Mouse (Mus musculus) thymus, adult 2 months (tissue): ENCODE measurements around the gene H2-Ob. TPM values are rescaled to one million over a fixed set of nuclear protein-coding genes. Genes with fewer than 3 reads are reported as not detected.

Experiments
- DNase-seq: peaks from one replicate; pipeline ENCODE4 v3.0.0; 2021
- H3K27ac ChIP-seq: fragments of 200-500 bp; 2 replicates; pipeline ENCODE4 v1.5.1; 2012; ENCODE audit warnings: low read length, control low read depth; ENCODE audit not compliant: control insufficient read depth, insufficient read depth
- H3K27me3 ChIP-seq: fragments of 200-500 bp; 2 replicates; pipeline ENCODE4 v1.6.1; 2012; ENCODE audit warnings: mild to moderate bottlenecking, low read length, moderate library complexity, mixed read lengths; ENCODE audit not compliant: control insufficient read depth, insufficient read depth
- H3K36me3 ChIP-seq: fragments of 200-500 bp; 2 replicates; pipeline ENCODE4 v1.6.1; 2012; ENCODE audit warnings: mild to moderate bottlenecking, low read length, moderate library complexity; ENCODE audit not compliant: control insufficient read depth, insufficient read depth
- H3K4me1 ChIP-seq: fragments of 200-500 bp; replicated peaks from 2 replicates; pipeline ENCODE4 v1.6.1; 2012; ENCODE audit warnings: low read length; ENCODE audit not compliant: control insufficient read depth, insufficient read depth
- H3K4me3 ChIP-seq: fragments of 200-500 bp; 2 replicates; pipeline ENCODE4 v1.5.1; 2012; ENCODE audit warnings: mild to moderate bottlenecking, low read length, control low read depth, moderate library complexity; ENCODE audit not compliant: control insufficient read depth, insufficient read depth
- CTCF ChIP-seq: fragments of 200-500 bp; IDR thresholded peaks from 2 replicates; pipeline ENCODE4 v1.5.1; 2012; ENCODE audit warnings: mild to moderate bottlenecking, control low read depth, low read length, moderate library complexity, borderline replicate concordance; ENCODE audit not compliant: control insufficient read depth, poor library complexity, insufficient read depth; ENCODE audit errors: extremely low read depth
- POLR2A ChIP-seq: fragments of 200-500 bp; IDR thresholded peaks from 2 replicates; pipeline ENCODE4 v1.6.1; 2012; ENCODE audit warnings: mild to moderate bottlenecking, low read length, control low read depth, moderate library complexity; ENCODE audit not compliant: control insufficient read depth, poor library complexity, insufficient read depth; ENCODE audit errors: extremely low read depth
- WGBS: fragments of 180-500 bp; shearing (Covaris S2); methylation state at CpG from one replicate; pipeline ENCODE4 v1.1.7; 2018; 5-methylcytosine and 5-hydroxymethylcytosine counted together
- polyA plus RNA-seq: library from polyadenylated mRNA; depleted of rRNA; stranded (reverse); fragments of >200 nt; gene quantifications from 2 replicates; pipeline ENCODE4 v1.2.3, GENCODE M21; 2012

H2-Ob gene
- polyA plus RNA-seq, 1 experiment: 37.5 TPM

DNA sequence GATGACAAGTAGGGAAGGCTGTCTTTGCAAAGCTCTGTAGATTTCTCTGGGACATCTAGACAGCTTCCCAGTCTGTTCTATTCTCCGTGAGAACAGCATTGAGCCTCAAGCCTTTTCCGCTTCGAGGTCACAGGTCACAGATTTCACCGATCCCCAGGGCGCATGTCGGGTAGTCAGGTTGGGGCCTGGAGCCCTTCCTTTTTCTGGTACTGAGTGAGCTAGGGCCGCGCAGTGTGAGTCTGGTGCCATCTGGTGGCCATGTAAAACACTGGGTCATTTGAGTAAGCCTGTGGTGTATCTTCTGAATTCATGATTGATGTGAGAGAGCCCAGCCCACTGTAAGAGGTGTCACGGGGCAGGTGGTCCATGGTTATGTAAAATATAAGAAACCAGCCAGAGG, 3.8 kb upstream of the H2-Ob start:
- H3K36me3 ChIP-seq: no peaks in the 10 kb centered on the region
- no peak overlapping the region for H3K27ac ChIP-seq
- under 1% methylated on average over 9 of the region's 9 CpGs for WGBS
- peaks cover 11% of the 10 kb centered on the region for H3K4me1 ChIP-seq
- H3K27me3 ChIP-seq: no peaks in the 10 kb centered on the region
- peak; percentile 88 for DNase-seq
- TF ChIP-seq CTCF (peak; percentile 82; the same call in 1 of the 2 replicates), POLR2A (no peak)
- H3K4me3 ChIP-seq: no peak overlapping the region

DNA sequence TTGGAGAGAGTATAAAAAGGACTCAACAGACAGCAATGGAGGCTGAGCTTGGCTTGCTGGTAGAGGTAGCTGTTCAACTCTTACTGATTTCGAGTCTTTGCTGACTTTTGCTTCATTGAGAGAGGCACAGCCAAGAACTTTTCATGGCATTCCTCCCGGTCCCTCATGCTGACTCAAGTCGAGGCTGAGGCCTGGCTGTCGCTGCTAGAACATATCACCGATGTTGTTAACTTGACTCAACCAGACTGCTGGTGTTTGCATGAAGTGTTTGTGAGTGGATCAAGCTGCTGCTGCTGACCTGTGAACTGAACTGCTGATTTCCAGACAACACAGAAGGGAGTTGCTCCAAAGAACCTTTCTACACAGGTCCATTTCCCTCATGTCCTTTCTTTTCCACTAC, 2.0 kb upstream of the H2-Ob start:
- no peak for DNase-seq
- H3K27ac ChIP-seq: no peak overlapping the region
- H3K4me1 ChIP-seq: peaks cover 15% of the 10 kb centered on the region
- 98% methylated on average over 5 of the region's 5 CpGs for WGBS
- no peak for TF ChIP-seq POLR2A
- no peak for TF ChIP-seq CTCF
- no peaks in the 10 kb centered on the region for H3K27me3 ChIP-seq
- no peak overlapping the region for H3K4me3 ChIP-seq
- H3K36me3 ChIP-seq: no peaks in the 10 kb centered on the region

DNA sequence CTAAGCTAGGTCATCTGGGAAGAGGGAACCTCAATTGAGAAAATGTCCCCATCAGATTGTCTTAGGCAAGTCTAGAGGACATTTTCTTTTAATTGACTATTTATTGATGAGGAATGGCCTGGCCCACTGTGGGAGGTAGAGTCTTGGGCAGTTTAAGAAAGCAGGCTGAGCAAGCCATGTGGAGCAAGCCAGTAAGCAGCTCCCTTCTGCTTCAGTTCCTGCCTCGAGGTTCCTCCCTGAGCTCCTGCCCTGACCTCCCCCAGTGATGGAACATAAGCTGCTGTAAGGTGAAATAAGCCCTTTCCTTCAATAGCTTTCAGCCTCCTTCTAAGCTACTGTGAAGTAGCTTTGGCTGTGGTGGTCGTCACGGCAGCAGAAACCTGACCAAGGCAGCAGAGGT, 962 bp upstream of the H2-Ob start:
- no peak for DNase-seq
- TF ChIP-seq CTCF (no peak), POLR2A (no peak)
- H3K27me3 ChIP-seq: no peaks in the 10 kb centered on the region
- peaks cover 15% of the 10 kb centered on the region for H3K4me1 ChIP-seq
- no peaks in the 10 kb centered on the region for H3K36me3 ChIP-seq
- no peak overlapping the region for H3K27ac ChIP-seq
- WGBS: 86% methylated on average over 3 of the region's 3 CpGs
- no peak overlapping the region for H3K4me3 ChIP-seq

DNA sequence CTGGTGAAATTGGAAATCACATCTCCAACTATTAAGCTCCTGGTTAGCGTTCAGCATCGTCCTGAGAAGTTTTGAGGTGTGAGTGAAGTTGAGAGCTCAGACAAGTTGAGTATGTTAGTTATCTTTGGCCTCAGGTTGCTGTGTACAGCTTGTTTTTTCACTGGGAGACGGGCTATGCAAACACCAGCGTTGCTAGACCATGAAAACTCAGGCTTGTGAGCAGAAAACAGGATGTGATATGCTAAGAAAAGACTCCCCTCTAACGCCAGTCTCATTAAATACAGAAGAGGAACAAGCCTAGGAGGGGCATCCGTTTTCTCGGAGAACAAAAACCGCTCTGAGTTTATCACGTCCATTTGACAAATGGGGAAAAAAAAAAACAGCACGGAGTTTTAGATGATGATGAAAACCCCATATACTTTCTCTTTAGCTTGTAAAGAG, 918 bp downstream of the H2-Ob start:
- Histone ChIP-seq H3K4me1 (peaks cover 12% of the 10 kb centered on the region), H3K27me3 (no peaks in the 10 kb centered on the region), H3K27ac (peak overlapping the region; percentile 83), H3K4me3 (peak overlapping the region; percentile 10; the same call in 1 of the 2 replicates), H3K36me3 (no peaks in the 10 kb centered on the region)
- 2% methylated on average over 10 of the region's 10 CpGs for WGBS
- no peak for TF ChIP-seq CTCF
- no peak for DNase-seq

DNA sequence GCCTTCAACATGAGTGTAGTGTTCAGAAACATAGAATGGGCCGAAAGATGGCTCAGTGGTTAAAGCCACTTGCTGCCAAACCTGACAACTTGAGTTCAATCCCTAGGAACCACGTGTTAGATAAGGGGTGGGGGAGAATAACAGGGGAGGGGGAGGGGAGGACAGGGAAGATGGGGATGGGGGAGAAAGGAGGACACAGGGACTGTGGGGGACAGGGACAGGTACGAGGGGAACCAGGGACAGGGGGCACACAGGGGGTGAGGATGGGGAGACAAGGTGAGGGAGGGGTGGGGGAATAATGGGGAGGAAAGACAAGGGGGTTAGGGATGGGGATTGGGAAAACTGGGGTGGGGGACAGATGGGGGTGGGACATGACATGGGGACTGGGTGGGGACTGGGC, 1.7 kb downstream of the H2-Ob start:
- Histone ChIP-seq H3K36me3 (no peaks in the 10 kb centered on the region), H3K4me1 (peaks cover 12% of the 10 kb centered on the region), H3K27me3 (no peaks in the 10 kb centered on the region), H3K27ac (0 out of 2 replicates have a peak overlapping the region, but pooled peaks have one; percentile 83), H3K4me3 (no peak overlapping the region)
- TF ChIP-seq POLR2A (no peak), CTCF (no peak)
- DNase-seq: no peak
- WGBS: 25% methylated on average over 3 of the region's 3 CpGs

DNA sequence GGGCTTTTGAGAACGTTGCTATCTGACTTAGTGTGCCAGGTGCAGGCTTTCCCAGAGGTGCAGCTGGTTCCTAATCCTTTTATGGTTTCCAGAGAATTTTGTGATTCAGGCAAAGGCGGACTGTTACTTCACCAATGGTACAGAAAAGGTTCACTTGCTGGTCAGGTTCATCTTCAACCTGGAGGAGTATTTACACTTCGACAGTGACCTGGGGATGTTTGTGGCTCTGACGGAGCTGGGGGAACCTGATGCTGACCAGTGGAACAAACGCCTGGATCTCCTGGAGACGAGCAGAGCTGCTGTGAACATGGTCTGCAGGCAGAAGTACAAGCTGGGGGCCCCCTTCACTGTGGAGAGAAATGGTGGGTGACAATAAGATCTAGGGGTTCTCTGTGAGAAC, 2.2 kb downstream of the H2-Ob start:
- Histone ChIP-seq H3K36me3 (no peaks in the 10 kb centered on the region), H3K27me3 (no peaks in the 10 kb centered on the region), H3K27ac (no peak overlapping the region), H3K4me1 (peaks cover 12% of the 10 kb centered on the region), H3K4me3 (no peak overlapping the region)
- 90% methylated on average over 6 of the region's 6 CpGs for WGBS
- DNase-seq: no peak
- TF ChIP-seq POLR2A: no peak
- no peak for TF ChIP-seq CTCF

DNA sequence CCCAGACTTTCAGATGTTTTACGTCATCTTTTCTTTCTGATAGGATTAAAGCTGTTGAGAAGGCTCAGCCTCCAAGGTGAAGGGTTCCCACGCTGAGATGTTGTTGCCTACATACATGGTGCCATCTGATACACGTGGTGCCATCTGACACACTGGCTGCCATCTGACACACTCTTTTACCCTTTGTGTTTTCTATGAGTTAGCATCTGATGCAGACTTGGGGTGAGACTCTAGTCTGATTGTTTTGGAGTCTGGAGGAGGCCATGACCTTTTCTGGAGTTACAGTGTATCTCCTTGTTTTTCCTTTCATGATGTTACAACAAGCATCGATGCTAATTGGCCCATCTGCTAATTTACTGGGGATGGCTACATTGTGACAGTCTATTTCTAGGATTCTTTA, 6.0 kb downstream of the H2-Ob start:
- no peaks in the 10 kb centered on the region for H3K36me3 ChIP-seq
- H3K27ac ChIP-seq: no peak overlapping the region
- H3K4me1 ChIP-seq: peaks cover 5% of the 10 kb centered on the region
- H3K27me3 ChIP-seq: no peaks in the 10 kb centered on the region
- DNase-seq: no peak
- 93% methylated on average over 4 of the region's 4 CpGs for WGBS
- H3K4me3 ChIP-seq: no peak overlapping the region
- TF ChIP-seq POLR2A: no peak
- TF ChIP-seq CTCF: no peak
